ENCODE assay signal across 29 mouse cellular contexts in the genomic region with DNA sequence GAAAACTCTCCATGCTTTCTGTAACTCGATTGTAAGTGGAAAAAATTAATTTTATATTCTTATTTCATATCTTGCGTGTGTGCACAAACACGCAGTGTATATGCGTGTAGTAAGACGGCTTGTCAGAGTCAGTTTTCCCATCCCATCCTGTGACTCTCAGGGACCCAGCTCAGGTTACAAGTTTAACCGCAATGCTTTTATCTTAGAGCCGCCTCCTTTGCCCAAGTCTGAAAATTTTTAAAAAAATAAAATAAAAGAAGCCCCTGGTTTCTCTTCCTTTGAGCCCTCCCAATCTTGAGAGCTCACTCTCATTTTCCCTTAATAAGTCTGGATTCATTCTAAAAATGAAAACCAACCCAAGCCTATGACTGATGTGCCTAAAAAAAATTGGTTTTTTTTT.
DNase-seq lines count a peak whose midpoint lies in the region; ATAC-seq and TF ChIP-seq lines count a peak whose summit lies in the region.
"Had no signal": no experiment of that assay in that cellular context is flagged by ENCODE, and none has a peak within 500 bp of the region (broad histone marks: within the 10 kb centered on the region; RNA-seq: fewer than 3 reads in every experiment).

No protein-coding gene starts in this region.

- no peak for TF ChIP-seq POLR2A in myocyte (IDR thresholded peaks at IDR 0.05; ENCODE audit: insufficient read length, low read depth)

- no peak for DNase-seq in hindbrain, embryonic 10.5 days (ENCODE audit: low spot score)
- peak; percentile 58 for DNase-seq in lung, embryonic 14.5 days
- no peak for DNase-seq in lung, adult 18-20 months
- no peak for DNase-seq in neural tube, embryonic 10.5 days (ENCODE audit: extremely low spot score, low spot score)
- no peak for DNase-seq in adrenal gland, postnatal 14 days
- DNase-seq: adrenal gland, postnatal 10 days; cerebellum, adult 11 months; cerebellum, postnatal 36 days; heart, postnatal 10 days; kidney, adult 11 months; kidney, postnatal 36 days; liver, postnatal 0 days; lung, postnatal 10 days; right cerebral cortex, postnatal 14 days had no signal

- H3K27me3 ChIP-seq in hindbrain, embryonic 10.5 days (ENCODE audit: insufficient read depth, poor library complexity, severe bottlenecking): peaks cover 10% of the 10 kb centered on the region; the same call in 1 of the 2 replicates
- H3K27me3 ChIP-seq in hindbrain, embryonic 12.5 days: peaks cover 28% of the 10 kb centered on the region
- no peaks in the 10 kb centered on the region for H3K27me3 ChIP-seq in lung, embryonic 14.5 days (ENCODE audit: insufficient read depth, low read length)
- peaks cover 40% of the 10 kb centered on the region for H3K27me3 ChIP-seq in neural tube, embryonic 12.5 days (replicated peaks)
- no peaks in the 10 kb centered on the region for H3K27me3 ChIP-seq in myocyte (ENCODE audit: control insufficient read depth, insufficient read depth, insufficient read length)
- H3K27me3 ChIP-seq: embryonic facial prominence, embryonic 12.5 days; heart, embryonic 13.5 days; limb, embryonic 13.5 days; liver, embryonic 12.5 days; Patski; stomach, embryonic 15.5 days had no signal

- H3K4me2 ChIP-seq in hindbrain, embryonic 12.5 days (replicated peaks): no peak overlapping the region
- no peak overlapping the region for H3K4me2 ChIP-seq in lung, embryonic 14.5 days
- no peak overlapping the region for H3K4me2 ChIP-seq in neural tube, embryonic 12.5 days (replicated peaks)
- peak overlapping the region; percentile 60 for H3K4me2 ChIP-seq in myocyte (ENCODE audit: low read depth)
- H3K4me2 ChIP-seq: embryonic facial prominence, embryonic 12.5 days; heart, embryonic 13.5 days; liver, embryonic 12.5 days; stomach, embryonic 15.5 days had no signal

- no peaks in the 10 kb centered on the region for H3K36me3 ChIP-seq in hindbrain, embryonic 10.5 days
- H3K36me3 ChIP-seq in hindbrain, embryonic 12.5 days: no peaks in the 10 kb centered on the region
- no peaks in the 10 kb centered on the region for H3K36me3 ChIP-seq in lung, embryonic 14.5 days (ENCODE audit: insufficient read depth)
- no peaks in the 10 kb centered on the region for H3K36me3 ChIP-seq in neural tube, embryonic 12.5 days
- no peaks in the 10 kb centered on the region for H3K36me3 ChIP-seq in myocyte (ENCODE audit: control insufficient read depth, insufficient read depth)
- H3K36me3 ChIP-seq: embryonic facial prominence, embryonic 12.5 days; G1E; heart, embryonic 13.5 days; limb, embryonic 13.5 days; liver, embryonic 12.5 days; stomach, embryonic 15.5 days had no signal

- H3K4me3 ChIP-seq in hindbrain, embryonic 10.5 days: no peak overlapping the region
- H3K4me3 ChIP-seq in hindbrain, embryonic 12.5 days: no peak overlapping the region
- H3K4me3 ChIP-seq in lung, embryonic 14.5 days (ENCODE audit: low read depth, low read length): no peak overlapping the region
- H3K4me3 ChIP-seq in neural tube, embryonic 12.5 days: no peak overlapping the region
- H3K4me3 ChIP-seq in myocyte: no peak overlapping the region
- H3K4me3 ChIP-seq: embryonic facial prominence, embryonic 12.5 days; erythroblast, embryonic 14.5 days; heart, embryonic 13.5 days; layer of hippocampus, adult 2 months; left cerebral cortex, adult 2 months; limb, embryonic 13.5 days; liver, embryonic 12.5 days; stomach, embryonic 15.5 days had no signal

- no peak overlapping the region for H3ac ChIP-seq in myocyte (ENCODE audit: control insufficient read depth, insufficient read length)

- 15% methylated on average over 7 of the region's 7 CpGs for WGBS in hindbrain, embryonic 10.5 days
- WGBS in hindbrain, embryonic 12.5 days: 15% methylated on average over 7 of the region's 7 CpGs
- 15% methylated on average over 7 of the region's 7 CpGs for WGBS in lung, embryonic 14.5 days
- whole genome bisulfite sequencing in neural tube, embryonic 12.5 days: 16% methylated on average over 7 of the region's 7 CpGs

- no peaks in the 10 kb centered on the region for H3K9me3 ChIP-seq in hindbrain, embryonic 10.5 days
- H3K9me3 ChIP-seq in hindbrain, embryonic 12.5 days (replicated peaks): no peaks in the 10 kb centered on the region
- no peaks in the 10 kb centered on the region for H3K9me3 ChIP-seq in lung, embryonic 14.5 days (ENCODE audit: low read depth, low read length)
- no peaks in the 10 kb centered on the region for H3K9me3 ChIP-seq in neural tube, embryonic 12.5 days
- H3K9me3 ChIP-seq: embryonic facial prominence, embryonic 12.5 days; G1E; heart, embryonic 13.5 days; limb, embryonic 13.5 days; liver, embryonic 12.5 days; stomach, embryonic 15.5 days had no signal

- no peak for ATAC-seq in hindbrain, embryonic 12.5 days (ENCODE audit: low FRiP score)
- no peak for ATAC-seq in lung, embryonic 14.5 days (ENCODE audit: insufficient read depth)
- ATAC-seq in neural tube, embryonic 12.5 days (ENCODE audit: low FRiP score, low read depth): 0 out of 2 replicates have a peak, but pooled peaks have one; percentile 14
- ATAC-seq: inflammation-experienced regulatory T-cells, adult 6 months; liver, embryonic 12.5 days; liver, postnatal 0 days; Patski had no signal

- H3K4me1 ChIP-seq in hindbrain, embryonic 10.5 days (replicated peaks): peaks cover 58% of the 10 kb centered on the region
- peaks cover 24% of the 10 kb centered on the region for H3K4me1 ChIP-seq in hindbrain, embryonic 12.5 days
- H3K4me1 ChIP-seq in lung, embryonic 14.5 days (ENCODE audit: insufficient read depth): peaks cover 10% of the 10 kb centered on the region
- H3K4me1 ChIP-seq in neural tube, embryonic 12.5 days: peaks cover 14% of the 10 kb centered on the region; the same call in 1 of the 2 replicates
- H3K4me1 ChIP-seq: stomach, embryonic 15.5 days had no signal

- H3K79me2 ChIP-seq in myocyte (ENCODE audit: control insufficient read depth, insufficient read depth): no peaks in the 10 kb centered on the region

- peak overlapping the region; percentile 86 for H3K27ac ChIP-seq in hindbrain, embryonic 10.5 days
- H3K27ac ChIP-seq in hindbrain, embryonic 12.5 days: no peak overlapping the region
- 0 out of 2 replicates have a peak overlapping the region, but pooled peaks have one; percentile 37 for H3K27ac ChIP-seq in lung, embryonic 14.5 days (ENCODE audit: low read depth)
- H3K27ac ChIP-seq in neural tube, embryonic 12.5 days: no peak overlapping the region
- H3K27ac ChIP-seq: embryonic facial prominence, embryonic 12.5 days; heart, embryonic 13.5 days; liver, embryonic 12.5 days; macrophage; stomach, embryonic 15.5 days had no signal

- no peak overlapping the region for H3K9ac ChIP-seq in hindbrain, embryonic 12.5 days
- H3K9ac ChIP-seq in lung, embryonic 14.5 days: no peak overlapping the region
- no peak overlapping the region for H3K9ac ChIP-seq in neural tube, embryonic 12.5 days
- H3K9ac ChIP-seq: embryonic facial prominence, embryonic 12.5 days; heart, embryonic 13.5 days; liver, embryonic 12.5 days; liver, postnatal 0 days; stomach, embryonic 15.5 days had no signal

- no peak for TF ChIP-seq CTCF in lung, embryonic 14.5 days (IDR thresholded peaks at IDR 0.05; ENCODE audit: low read depth)

TF ChIP-seq in myocyte, 11 proteins besides CTCF, POLR2A, EP300 and RAD21:
- TF ChIP-seq USF1 (IDR thresholded peaks at IDR 0.05; ENCODE audit: low read depth): no peak
- TF ChIP-seq MAX (IDR thresholded peaks at IDR 0.05; ENCODE audit: low read depth): no peak
- TF ChIP-seq TCF3 (IDR thresholded peaks at IDR 0.05; ENCODE audit: insufficient read length, low read depth): no peak
- no peak for TF ChIP-seq POLR2AphosphoS2 (IDR thresholded peaks at IDR 0.05; ENCODE audit: insufficient read length, low read depth)
- no peak for TF ChIP-seq TCF12 (IDR thresholded peaks at IDR 0.05; ENCODE audit: insufficient read depth, poor library complexity, severe bottlenecking)
- no peak for TF ChIP-seq E2F4 (IDR thresholded peaks at IDR 0.05; ENCODE audit: insufficient read depth)
- TF ChIP-seq MYOG (IDR thresholded peaks at IDR 0.05; ENCODE audit: control insufficient read depth in 1 of 3, insufficient read depth in 1 of 3, insufficient read length in 2 of 3, low read depth in 2 of 3): no peak
- TF ChIP-seq SRF (IDR thresholded peaks at IDR 0.05; ENCODE audit: control insufficient read depth, insufficient read length, low read depth): no peak
- no peak for TF ChIP-seq MYOD1 (IDR thresholded peaks at IDR 0.05; ENCODE audit: control insufficient read depth in 1 of 3, insufficient read length in 2 of 3, low read depth in 2 of 3)
- TF ChIP-seq REST (IDR thresholded peaks at IDR 0.05; ENCODE audit: insufficient read depth, insufficient read length): no peak
- TF ChIP-seq CEBPB (IDR thresholded peaks at IDR 0.05; ENCODE audit: insufficient read depth, poor library complexity, severe bottlenecking): no peak

Comparison
In these comparisons a context has a peak if more than half of its experiments do, and no peak if none do; other contexts are left out.
1. H3K27ac ChIP-seq: peak in hindbrain, embryonic 10.5 days (single experiment) and lung, embryonic 14.5 days (single experiment); none in hindbrain, embryonic 12.5 days (single experiment) and neural tube, embryonic 12.5 days (single experiment).